Mouse (Mus musculus) midbrain, embryonic 11.5 days (tissue): ENCODE measurements at regions not wholly inside any gene's neighbourhood (a gene's known extent, or its start where the extent isn't known, plus 50 kb on each side); places are given as distances from the start of the nearest gene placed in this dataset.

Experiments used
- ATAC-seq: fragments of 200-750 bp; cut with Nextera tagmentation; 2 replicates; pipeline ENCODE4 v1.8.0; 2017; ENCODE audit warnings: moderate TSS enrichment, moderate library complexity; ENCODE audit not compliant: low FRiP score
- DNase-seq: peaks from one replicate; pipeline ENCODE4 v3.0.0; 2015; ENCODE audit warnings: low spot score; ENCODE audit errors: missing footprints
- H3K27ac ChIP-seq: fragments of 300-500 bp; sonication (generic); 2 replicates; pipeline ENCODE4 v1.5.1; 2014; ENCODE audit warnings: low read depth, low read length
- H3K27me3 ChIP-seq: fragments of 300-500 bp; sonication (generic); 2 replicates; pipeline ENCODE4 v1.6.1; 2014; ENCODE audit warnings: mild to moderate bottlenecking, low read length, moderate library complexity, mixed read lengths; ENCODE audit not compliant: control insufficient read depth, insufficient read depth
- H3K36me3 ChIP-seq: fragments of 300-500 bp; sonication (generic); 2 replicates; pipeline ENCODE4 v1.6.1; 2014; ENCODE audit warnings: mild to moderate bottlenecking, low read length, moderate library complexity, mixed read lengths; ENCODE audit not compliant: control insufficient read depth, insufficient read depth
- H3K4me1 ChIP-seq: fragments of 300-500 bp; sonication (generic); 2 replicates; pipeline ENCODE4 v1.6.1; 2014; ENCODE audit warnings: low read length; ENCODE audit not compliant: control insufficient read depth, insufficient read depth
- H3K4me2 ChIP-seq: fragments of 300-500 bp; sonication (generic); 2 replicates; pipeline ENCODE4 v1.6.1; 2014; ENCODE audit warnings: mild to moderate bottlenecking, moderate library complexity
- H3K4me3 ChIP-seq: fragments of 300-500 bp; sonication (generic); 2 replicates; pipeline ENCODE4 v1.5.1; 2014; ENCODE audit warnings: low read depth, low read length
- H3K9ac ChIP-seq: fragments of 300-500 bp; sonication (generic); 2 replicates; pipeline ENCODE4 v1.6.1; 2014; ENCODE audit warnings: low read length
- H3K9me3 ChIP-seq: fragments of 300-500 bp; sonication (generic); 2 replicates; pipeline ENCODE4 v1.6.1; 2016; ENCODE audit warnings: low read length; ENCODE audit not compliant: control insufficient read depth
- WGBS: fragments of 180-500 bp; shearing (Covaris S2); extraction: QIAGEN DNeasy Blood & Tissue Kit; methylation state at CpG from one replicate; pipeline ENCODE4 v1.1.7; 2014; 5-methylcytosine and 5-hydroxymethylcytosine counted together

DNA sequence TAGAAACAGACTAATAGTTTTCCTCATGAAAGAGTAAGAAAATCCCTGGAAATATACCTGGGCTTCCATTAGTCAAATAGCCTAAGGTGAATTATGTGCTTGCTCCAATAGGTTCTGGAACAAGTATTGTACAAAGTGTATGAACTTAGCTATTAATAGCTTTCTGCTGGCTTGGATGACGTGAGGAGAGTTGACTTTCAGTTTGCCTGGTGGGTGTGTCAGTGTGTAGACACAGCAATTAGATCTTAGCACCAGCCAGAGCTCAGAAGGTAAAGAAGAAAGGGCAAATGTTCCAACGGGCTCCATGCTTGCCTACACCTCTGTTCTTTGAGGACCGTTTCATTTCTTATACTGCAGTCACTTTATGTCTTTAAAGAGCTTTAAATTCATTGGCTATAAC lies 654.8 kb upstream of the Mef2c start:
- Histone ChIP-seq H3K27ac (no peak overlapping the region), H3K4me1 (no peaks in the 10 kb centered on the region), H3K27me3 (no peaks in the 10 kb centered on the region), H3K4me2 (no peak overlapping the region), H3K9ac (no peak overlapping the region), H3K4me3 (no peak overlapping the region), H3K36me3 (no peaks in the 10 kb centered on the region), H3K9me3 (no peaks in the 10 kb centered on the region)
- DNase-seq (no peak), ATAC-seq (no peak)
- WGBS: 81% methylated on average over 3 of the region's 3 CpGs

DNA sequence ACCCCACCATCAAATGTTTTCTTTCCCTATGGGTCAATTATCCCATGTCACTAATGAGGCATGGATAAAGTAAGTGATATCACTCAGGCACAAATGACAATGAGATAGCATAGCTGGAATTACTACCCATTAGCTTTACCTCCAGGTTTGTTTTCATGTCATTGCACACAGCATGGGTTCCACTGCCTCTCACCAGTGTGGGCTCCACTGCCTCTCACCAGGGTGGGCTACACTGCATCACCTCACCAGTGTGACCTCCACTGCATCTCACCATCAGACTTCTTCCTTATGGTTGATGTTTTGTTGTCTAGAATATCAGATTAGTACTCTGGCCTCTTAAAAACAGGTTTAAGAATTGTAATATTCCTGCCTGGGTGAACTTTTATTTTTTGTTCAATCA lies 634.0 kb upstream of the Mef2c start:
- H3K36me3 ChIP-seq: no peaks in the 10 kb centered on the region
- ATAC-seq (no peak), DNase-seq (no peak)
- no peak overlapping the region for H3K9ac ChIP-seq
- no peak overlapping the region for H3K27ac ChIP-seq
- no peak overlapping the region for H3K4me2 ChIP-seq
- H3K4me3 ChIP-seq: no peak overlapping the region
- H3K27me3 ChIP-seq: no peaks in the 10 kb centered on the region
- no peaks in the 10 kb centered on the region for H3K9me3 ChIP-seq
- no peaks in the 10 kb centered on the region for H3K4me1 ChIP-seq

- no peaks in the 10 kb centered on the region for H3K27me3 ChIP-seq
- DNase-seq (peak; percentile 59), ATAC-seq (no peak)
- H3K4me1 ChIP-seq: no peaks in the 10 kb centered on the region
- no peaks in the 10 kb centered on the region for H3K36me3 ChIP-seq
- no peak overlapping the region for H3K9ac ChIP-seq
- no peak overlapping the region for H3K4me2 ChIP-seq
- no peak overlapping the region for H3K27ac ChIP-seq
- no peak overlapping the region for H3K4me3 ChIP-seq
- 78% methylated on average over 1 of the region's 1 CpGs for WGBS
- H3K9me3 ChIP-seq: no peaks in the 10 kb centered on the region
Measured at GRCm38 (mm10) chr13:82874091-82874490, 629.7 kb upstream of the Mef2c start.

- peak; percentile 75 for DNase-seq
- no peak overlapping the region for H3K9ac ChIP-seq
- ATAC-seq: no peak
Measured at GRCm38 (mm10) chr13:82883368-82883767, 620.5 kb upstream of the Mef2c start.

GRCm38 (mm10) chr13:82888755-82889154 lies 615.1 kb upstream of the Mef2c start:
- no peak for ATAC-seq
- WGBS: 91% methylated on average over 1 of the region's 1 CpGs

More at GRCm38 (mm10) chr13:82883368-82883767, 620.5 kb upstream of the Mef2c start:
- Histone ChIP-seq H3K4me1 (no peaks in the 10 kb centered on the region), H3K27ac (no peak overlapping the region), H3K4me3 (no peak overlapping the region), H3K9me3 (no peaks in the 10 kb centered on the region), H3K27me3 (no peaks in the 10 kb centered on the region), H3K4me2 (no peak overlapping the region), H3K36me3 (no peaks in the 10 kb centered on the region)

DNA sequence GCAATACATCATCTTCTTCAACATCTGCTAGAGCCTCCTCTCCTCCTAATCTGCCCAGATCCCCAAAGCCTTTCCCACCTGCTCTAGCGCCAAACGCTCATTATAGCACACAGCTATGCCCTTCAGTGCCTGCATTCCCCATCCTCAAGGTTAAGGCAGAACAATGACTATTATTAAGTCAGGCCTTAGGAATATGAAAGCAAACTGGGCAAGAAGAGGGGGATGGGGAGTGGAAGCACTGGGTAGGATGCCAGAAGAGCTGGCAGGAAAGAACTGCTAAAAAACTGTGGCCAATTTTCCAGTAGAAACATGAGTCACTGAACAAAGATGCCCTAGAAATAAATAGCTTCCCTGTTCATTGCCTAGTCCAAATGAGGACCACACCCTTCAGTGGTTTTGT lies 611.1 kb upstream of the Mef2c start:
- ATAC-seq (no peak), DNase-seq (peak; percentile 14)
- no peaks in the 10 kb centered on the region for H3K27me3 ChIP-seq
- no peak overlapping the region for H3K4me3 ChIP-seq
- H3K27ac ChIP-seq: no peak overlapping the region
- H3K9me3 ChIP-seq: no peaks in the 10 kb centered on the region
- no peak overlapping the region for H3K9ac ChIP-seq
- 80% methylated on average over 2 of the region's 2 CpGs for WGBS
- no peaks in the 10 kb centered on the region for H3K36me3 ChIP-seq
- no peak overlapping the region for H3K4me2 ChIP-seq
- no peaks in the 10 kb centered on the region for H3K4me1 ChIP-seq

More at GRCm38 (mm10) chr13:82888755-82889154, 615.1 kb upstream of the Mef2c start:
- H3K4me3 ChIP-seq: no peak overlapping the region
- DNase-seq: no peak
- no peaks in the 10 kb centered on the region for H3K4me1 ChIP-seq
- no peak overlapping the region for H3K27ac ChIP-seq
- H3K36me3 ChIP-seq: no peaks in the 10 kb centered on the region
- no peak overlapping the region for H3K4me2 ChIP-seq
- H3K9ac ChIP-seq: no peak overlapping the region
- no peaks in the 10 kb centered on the region for H3K27me3 ChIP-seq
- H3K9me3 ChIP-seq: no peaks in the 10 kb centered on the region

- Histone ChIP-seq H3K36me3 (no peaks in the 10 kb centered on the region), H3K4me1 (no peaks in the 10 kb centered on the region), H3K4me2 (no peak overlapping the region), H3K27ac (no peak overlapping the region), H3K4me3 (no peak overlapping the region), H3K27me3 (no peaks in the 10 kb centered on the region), H3K9ac (no peak overlapping the region), H3K9me3 (no peaks in the 10 kb centered on the region)
- ATAC-seq (no peak), DNase-seq (no peak)
- 66% methylated on average over 4 of the region's 4 CpGs for WGBS
Measured at GRCm38 (mm10) chr13:82899686-82900085, 604.1 kb upstream of the Mef2c start.

DNA sequence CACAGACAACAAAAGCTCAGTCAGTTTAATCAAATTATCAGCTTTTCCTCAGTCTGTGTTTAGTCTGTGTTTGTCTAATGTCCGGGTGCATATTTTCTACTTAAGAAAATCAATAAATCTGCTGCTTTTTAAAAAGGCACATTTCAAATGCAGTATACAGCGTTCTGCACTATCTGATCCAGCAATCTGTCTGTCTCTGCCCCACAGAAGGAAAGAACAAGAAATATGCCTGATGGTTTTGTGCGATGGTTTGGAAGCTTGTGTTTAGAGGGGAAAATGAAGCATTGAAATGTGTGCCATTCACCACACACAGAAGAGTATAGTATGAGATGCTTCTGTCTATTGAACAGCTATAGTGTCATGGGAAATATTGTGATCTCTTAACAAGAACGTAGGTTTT lies 601.7 kb upstream of the Mef2c start:
- no peaks in the 10 kb centered on the region for H3K36me3 ChIP-seq
- peak; percentile 74 for DNase-seq

DNA sequence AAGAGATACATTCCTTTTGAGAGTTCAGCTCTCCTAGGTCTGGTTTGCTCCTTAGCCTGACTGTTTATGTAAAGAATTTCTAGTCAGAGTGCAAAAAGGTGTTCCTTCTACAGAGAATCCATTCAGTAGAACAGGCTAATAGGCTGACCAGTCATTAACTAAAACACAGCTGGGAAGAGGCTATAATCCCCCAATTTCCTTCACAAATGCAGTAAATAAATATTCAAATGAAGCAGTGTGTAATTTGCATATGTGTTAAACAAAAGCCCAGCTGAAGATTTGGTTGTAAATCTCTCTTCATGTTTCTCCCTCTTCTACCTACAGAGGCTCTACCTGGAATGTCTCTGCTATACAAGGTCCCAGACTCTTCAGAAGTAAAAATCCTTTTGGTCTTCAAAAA lies 600.2 kb upstream of the Mef2c start:
- Histone ChIP-seq H3K4me2 (no peak overlapping the region), H3K36me3 (no peaks in the 10 kb centered on the region), H3K27me3 (no peaks in the 10 kb centered on the region), H3K27ac (no peak overlapping the region), H3K4me1 (no peaks in the 10 kb centered on the region), H3K9ac (no peak overlapping the region), H3K9me3 (no peaks in the 10 kb centered on the region), H3K4me3 (no peak overlapping the region)
- no peak for ATAC-seq
- peak; percentile 68 for DNase-seq

More for the DNA sequence above, 601.7 kb upstream of the Mef2c start:
- Histone ChIP-seq H3K4me2 (no peak overlapping the region), H3K27me3 (no peaks in the 10 kb centered on the region), H3K9ac (no peak overlapping the region), H3K27ac (no peak overlapping the region), H3K4me1 (no peaks in the 10 kb centered on the region), H3K4me3 (no peak overlapping the region), H3K9me3 (no peaks in the 10 kb centered on the region)
- 78% methylated on average over 4 of the region's 4 CpGs for WGBS
- ATAC-seq: no peak

DNA sequence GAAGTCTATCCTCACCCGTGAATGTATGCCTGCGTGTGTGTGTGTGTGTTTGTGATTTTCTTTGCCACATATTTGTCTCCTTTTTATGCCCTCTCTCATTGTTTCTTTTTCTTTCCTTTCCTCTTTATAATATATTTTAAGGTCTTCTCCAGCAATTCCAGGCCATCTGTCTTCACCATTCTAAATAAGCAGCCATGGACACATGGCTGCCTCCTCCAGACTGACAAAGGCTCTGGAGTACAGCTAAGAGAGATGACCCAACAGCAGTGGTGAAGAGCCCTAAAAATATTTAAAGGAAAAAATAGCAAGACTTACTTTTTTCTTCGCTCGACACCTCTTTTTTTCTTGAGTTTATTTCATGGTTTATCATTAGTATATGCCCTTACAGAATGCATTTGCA lies 596.1 kb upstream of the Mef2c start:
- no peak overlapping the region for H3K9ac ChIP-seq
- H3K9me3 ChIP-seq: no peaks in the 10 kb centered on the region
- DNase-seq: no peak
- 95% methylated on average over 4 of the region's 4 CpGs for WGBS
- no peaks in the 10 kb centered on the region for H3K4me1 ChIP-seq
- no peak for ATAC-seq
- H3K27ac ChIP-seq: no peak overlapping the region
- no peaks in the 10 kb centered on the region for H3K36me3 ChIP-seq
- H3K27me3 ChIP-seq: no peaks in the 10 kb centered on the region
- no peak overlapping the region for H3K4me3 ChIP-seq
- H3K4me2 ChIP-seq: no peak overlapping the region
